Mouse (Mus musculus): Measurements from ENCODE around the gene Anxa2. TPM values are rescaled to one million over a fixed set of nuclear protein-coding genes. Genes with fewer than 3 reads are reported as not detected.

The Anxa2 gene
- polyA plus RNA-seq, 1 experiment from 2014 or later = 138 TPM

GRCm38 (mm10) chr9:69488972-69489371 lies 35.6 kb downstream of the Anxa2 start:
- Histone ChIP-seq H3K9me3 (replicated peaks) (no peaks in the 10 kb centered on the region), H3K27me3 (ENCODE audit: low read depth, poor library complexity, severe bottlenecking) (peaks cover 11% of the 10 kb centered on the region; the same call in 1 of the 2 replicates), H3K27ac (peak overlapping the region; percentile 58; the same call in 1 of the 2 replicates), H3K36me3 (0 out of 2 replicates have a peak, but pooled peaks cover 4% of the 10 kb centered on the region), H3K4me1 (peaks cover 9% of the 10 kb centered on the region), H3K4me3 (no peak overlapping the region)
- WGBS = 19% methylated on average over 5 of the region's 5 CpGs
- no peak for DNase-seq (ENCODE audit: low spot score)

DNA sequence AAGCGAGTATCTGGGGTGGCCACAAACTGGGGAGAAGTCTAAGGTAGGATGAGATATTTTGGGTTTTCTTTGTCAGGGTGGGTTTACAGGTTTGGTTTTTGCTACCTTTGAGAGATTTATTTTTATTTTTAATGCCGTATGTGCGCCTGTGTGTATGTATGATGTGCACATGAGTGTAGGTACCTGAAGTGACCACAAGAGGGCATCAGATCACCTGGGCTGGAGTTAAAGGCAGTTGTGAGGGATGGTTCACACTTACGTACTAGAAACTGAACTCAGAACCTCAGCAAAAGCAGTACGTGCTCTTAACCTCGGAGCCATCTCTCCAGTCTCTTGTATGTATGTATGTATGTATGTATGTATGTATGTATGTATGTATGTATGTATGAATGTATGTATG lies 39.4 kb downstream of the Anxa2 start:
- Histone ChIP-seq H3K4me3 (no peak overlapping the region), H3K9me3 (replicated peaks) (no peaks in the 10 kb centered on the region), H3K27ac (no peak overlapping the region), H3K4me1 (peaks cover 6% of the 10 kb centered on the region), H3K27me3 (ENCODE audit: low read depth, poor library complexity, severe bottlenecking) (no peaks in the 10 kb centered on the region; the same call in 1 of the 2 replicates), H3K36me3 (0 out of 2 replicates have a peak, but pooled peaks cover 4% of the 10 kb centered on the region)
- WGBS = 98% methylated on average over 6 of the region's 6 CpGs
- no peak for DNase-seq (ENCODE audit: low spot score)

DNA sequence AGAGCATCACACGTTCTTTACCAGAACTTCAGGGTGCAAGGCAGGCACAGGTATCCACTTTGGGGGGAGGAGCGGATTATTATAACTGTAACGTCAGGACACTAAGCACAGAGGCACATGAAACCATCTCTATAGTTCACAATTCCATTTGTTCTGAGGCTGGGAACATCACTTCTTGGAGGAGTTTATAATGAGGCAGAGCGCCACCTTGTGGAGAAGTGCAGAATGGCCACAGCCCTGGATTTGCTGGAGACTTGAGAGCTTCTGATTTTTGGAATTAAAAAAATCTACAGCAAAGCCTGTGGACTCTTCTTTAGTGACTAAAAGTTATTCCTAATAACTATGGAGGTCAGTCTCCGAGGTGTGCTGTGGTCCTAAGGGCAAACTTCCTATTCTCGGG lies 49.1 kb downstream of the Anxa2 start:
- H3K4me3 ChIP-seq = no peak overlapping the region
- no peaks in the 10 kb centered on the region for H3K36me3 ChIP-seq
- no peak overlapping the region for H3K27ac ChIP-seq
- 33% methylated on average over 6 of the region's 6 CpGs for WGBS
- H3K4me1 ChIP-seq = peaks cover 10% of the 10 kb centered on the region
- peak; percentile 84 for DNase-seq (ENCODE audit: low spot score)
- H3K9me3 ChIP-seq (replicated peaks) = no peaks in the 10 kb centered on the region
- peaks cover 36% of the 10 kb centered on the region for H3K27me3 ChIP-seq (ENCODE audit: low read depth, poor library complexity, severe bottlenecking)

GRCm38 (mm10) chr9:69505611-69506010 lies 52.2 kb downstream of the Anxa2 start:
- WGBS = 14% methylated on average over 7 of the region's 7 CpGs
- no peaks in the 10 kb centered on the region for H3K9me3 ChIP-seq (replicated peaks)
- H3K36me3 ChIP-seq = no peaks in the 10 kb centered on the region
- H3K27me3 ChIP-seq (ENCODE audit: low read depth, poor library complexity, severe bottlenecking) = peaks cover 52% of the 10 kb centered on the region
- no peak overlapping the region for H3K4me3 ChIP-seq
- DNase-seq (ENCODE audit: low spot score) = peak; percentile 64
- no peak overlapping the region for H3K27ac ChIP-seq
- H3K4me1 ChIP-seq = peaks cover 13% of the 10 kb centered on the region

- Histone ChIP-seq H3K4me3 (no peak overlapping the region), H3K27ac (no peak overlapping the region), H3K36me3 (no peaks in the 10 kb centered on the region), H3K9me3 (replicated peaks) (no peaks in the 10 kb centered on the region), H3K4me1 (peaks cover 13% of the 10 kb centered on the region), H3K27me3 (ENCODE audit: low read depth, poor library complexity, severe bottlenecking) (peaks cover 56% of the 10 kb centered on the region)
- DNase-seq (ENCODE audit: low spot score) = no peak
- 59% methylated on average over 11 of the region's 11 CpGs for WGBS
Observed at GRCm38 (mm10) chr9:69507206-69507605, 53.8 kb downstream of the Anxa2 start.

GRCm38 (mm10) chr9:69508016-69508415 lies 54.6 kb downstream of the Anxa2 start:
- DNase-seq (ENCODE audit: low spot score) = no peak
- no peaks in the 10 kb centered on the region for H3K9me3 ChIP-seq (replicated peaks)
- 81% methylated on average over 8 of the region's 8 CpGs for WGBS
- H3K27ac ChIP-seq = no peak overlapping the region
- no peaks in the 10 kb centered on the region for H3K36me3 ChIP-seq
- H3K4me3 ChIP-seq = no peak overlapping the region
- peaks cover 54% of the 10 kb centered on the region for H3K27me3 ChIP-seq (ENCODE audit: low read depth, poor library complexity, severe bottlenecking)
- H3K4me1 ChIP-seq = peaks cover 13% of the 10 kb centered on the region

DNA sequence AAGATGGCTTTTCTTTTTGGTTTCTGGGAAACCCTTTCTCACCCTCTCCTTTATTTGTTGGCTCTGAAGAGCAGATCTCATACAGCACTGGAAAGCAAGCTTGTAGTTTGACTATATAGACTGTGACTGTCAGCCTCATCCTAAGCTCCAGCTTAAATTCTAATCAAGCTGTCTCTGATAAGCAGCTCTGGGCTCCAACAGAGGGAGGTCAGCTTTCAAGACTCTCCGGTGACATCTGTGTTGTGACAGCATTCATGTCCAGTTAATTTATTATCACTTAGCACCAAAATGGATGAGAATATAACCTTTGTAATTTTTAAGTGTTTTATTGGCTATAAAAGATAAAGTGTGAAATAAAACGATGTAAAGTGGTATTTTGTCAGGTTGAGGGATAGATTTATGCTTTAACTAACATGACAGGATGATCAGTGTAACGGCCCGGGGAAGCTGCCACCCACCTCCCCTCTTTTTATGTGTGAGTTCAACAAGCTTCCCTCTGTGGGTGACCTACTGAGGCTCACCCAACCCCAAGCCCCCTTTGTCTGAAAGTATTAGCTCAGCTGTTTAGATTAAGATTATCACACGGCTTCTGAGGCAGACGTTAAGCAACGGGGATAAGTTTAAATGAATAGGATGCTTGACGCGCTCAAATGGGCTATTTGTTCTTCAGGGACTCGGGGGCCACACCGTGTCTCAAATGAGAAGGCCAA lies 58.6 kb downstream of the Anxa2 start:
- no peaks in the 10 kb centered on the region for H3K9me3 ChIP-seq (replicated peaks)
- peaks cover 7% of the 10 kb centered on the region for H3K4me1 ChIP-seq
- no peak overlapping the region for H3K27ac ChIP-seq
- peaks cover 35% of the 10 kb centered on the region; the same call in 1 of the 2 replicates for H3K27me3 ChIP-seq (ENCODE audit: low read depth, poor library complexity, severe bottlenecking)
- WGBS = 51% methylated on average over 11 of the region's 11 CpGs
- DNase-seq (ENCODE audit: low spot score) = no peak
- no peaks in the 10 kb centered on the region for H3K36me3 ChIP-seq
- no peak overlapping the region for H3K4me3 ChIP-seq

GRCm38 (mm10) chr9:69512726-69513125 lies 59.3 kb downstream of the Anxa2 start:
- no peak for DNase-seq (ENCODE audit: low spot score)
- no peak overlapping the region for H3K4me3 ChIP-seq
- peaks cover 4% of the 10 kb centered on the region; the same call in 1 of the 2 replicates for H3K4me1 ChIP-seq
- no peak overlapping the region for H3K27ac ChIP-seq
- 76% methylated on average over 1 of the region's 1 CpGs for WGBS
- peaks cover 28% of the 10 kb centered on the region; the same call in 1 of the 2 replicates for H3K27me3 ChIP-seq (ENCODE audit: low read depth, poor library complexity, severe bottlenecking)
- no peaks in the 10 kb centered on the region for H3K36me3 ChIP-seq
- H3K9me3 ChIP-seq (replicated peaks) = no peaks in the 10 kb centered on the region

GRCm38 (mm10) chr9:69514206-69514605 lies 60.8 kb downstream of the Anxa2 start:
- H3K27me3 ChIP-seq (ENCODE audit: low read depth, poor library complexity, severe bottlenecking) = peaks cover 19% of the 10 kb centered on the region; the same call in 1 of the 2 replicates
- no peaks in the 10 kb centered on the region for H3K36me3 ChIP-seq
- no peak for DNase-seq (ENCODE audit: low spot score)
- H3K9me3 ChIP-seq (replicated peaks) = no peaks in the 10 kb centered on the region
- WGBS = 82% methylated on average over 8 of the region's 8 CpGs
- peaks cover 5% of the 10 kb centered on the region; the same call in 1 of the 2 replicates for H3K4me1 ChIP-seq
- no peak overlapping the region for H3K27ac ChIP-seq
- H3K4me3 ChIP-seq = no peak overlapping the region

DNA sequence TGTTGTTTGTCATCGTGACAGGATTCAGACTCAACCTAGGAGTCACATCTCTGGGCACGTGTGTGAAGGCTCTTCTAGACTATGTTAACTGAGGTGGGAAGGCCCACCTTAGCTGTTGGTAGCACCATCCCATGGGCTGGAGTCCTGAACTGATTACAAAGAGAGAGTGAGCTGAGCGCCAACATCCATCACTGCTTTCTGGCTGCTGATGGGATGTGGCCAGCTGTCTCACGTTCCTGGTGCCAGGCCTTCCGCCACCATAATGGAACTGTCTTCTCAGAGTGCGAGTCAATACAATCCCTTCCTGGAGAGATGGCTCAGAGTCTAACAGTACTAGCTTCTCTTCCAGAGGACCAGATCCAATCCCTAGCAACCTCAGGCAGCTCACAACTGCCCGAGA lies 62.0 kb downstream of the Anxa2 start:
- no peak overlapping the region for H3K4me3 ChIP-seq
- DNase-seq (ENCODE audit: low spot score) = no peak
- peaks cover 5% of the 10 kb centered on the region; the same call in 1 of the 2 replicates for H3K4me1 ChIP-seq
- H3K27ac ChIP-seq = no peak overlapping the region
- H3K36me3 ChIP-seq = no peaks in the 10 kb centered on the region
- no peaks in the 10 kb centered on the region for H3K9me3 ChIP-seq (replicated peaks)
- WGBS = 85% methylated on average over 7 of the region's 7 CpGs
- peaks cover 17% of the 10 kb centered on the region; the same call in 1 of the 2 replicates for H3K27me3 ChIP-seq (ENCODE audit: low read depth, poor library complexity, severe bottlenecking)

DNA sequence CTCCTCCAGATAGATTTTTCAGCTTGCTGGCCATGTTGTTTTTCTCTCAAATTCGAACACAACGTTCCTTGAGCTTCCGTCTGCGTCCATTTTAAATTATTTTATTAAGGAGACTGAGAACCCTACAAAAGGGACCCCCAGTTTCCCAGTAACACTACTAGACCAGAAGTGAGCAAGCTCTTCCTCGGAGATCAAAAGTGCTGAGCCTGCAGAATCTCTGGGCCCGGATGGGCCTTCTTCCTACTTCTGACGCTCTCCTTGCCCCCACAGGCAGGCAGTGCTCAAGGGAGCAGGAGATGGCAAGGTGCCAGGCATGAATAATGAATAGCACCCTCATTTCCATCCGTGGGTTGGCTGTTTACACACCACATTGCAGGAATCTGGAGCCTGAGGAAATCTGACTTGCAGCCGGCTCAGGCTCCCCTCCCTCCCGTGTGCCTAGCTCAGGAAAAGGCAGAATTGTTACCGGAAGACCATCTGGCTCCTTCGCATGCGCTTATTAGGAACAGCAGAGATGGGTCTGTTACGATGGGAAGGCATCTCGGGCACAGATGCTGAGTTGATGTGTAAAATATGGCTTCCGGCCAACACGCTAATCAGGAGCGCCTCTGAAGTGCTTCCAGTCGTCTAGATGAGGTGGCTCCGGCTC lies 64.1 kb downstream of the Anxa2 start:
- Histone ChIP-seq H3K9me3 (replicated peaks) (no peaks in the 10 kb centered on the region), H3K4me3 (no peak overlapping the region), H3K36me3 (no peaks in the 10 kb centered on the region), H3K27me3 (ENCODE audit: low read depth, poor library complexity, severe bottlenecking) (peaks cover 13% of the 10 kb centered on the region; the same call in 1 of the 2 replicates), H3K27ac (peak overlapping the region; percentile 46; the same call in 1 of the 2 replicates), H3K4me1 (peaks cover 9% of the 10 kb centered on the region; the same call in 1 of the 2 replicates)
- WGBS = 78% methylated on average over 20 of the region's 20 CpGs
- no peak for DNase-seq (ENCODE audit: low spot score)

Data from limb, embryonic 10.5 days (tissue).